In the genomic region with DNA sequence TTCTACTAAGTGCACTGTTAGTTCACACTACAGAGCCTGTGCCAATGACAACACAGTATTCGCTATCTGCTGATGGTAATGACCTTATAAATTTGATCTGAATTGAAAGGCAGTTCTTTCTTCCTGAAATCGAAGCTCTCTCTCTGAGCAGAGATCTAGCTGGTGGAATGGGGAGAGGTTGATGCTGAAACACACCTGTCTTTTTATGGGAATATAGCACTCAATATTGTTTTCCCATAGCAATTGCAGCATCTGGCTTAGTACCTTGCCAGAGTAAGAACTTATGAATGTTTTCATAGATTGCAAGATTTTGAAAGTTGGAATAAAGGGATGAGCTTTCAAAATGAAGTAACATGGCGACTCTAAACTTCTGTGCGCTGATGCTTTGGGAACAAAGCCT, we compare ENCODE assay signal across 22 mouse cellular contexts.
A peak's percentile ranks its signal among the peaks of the same experiment; 100 is the strongest.
DNase-seq lines count a peak whose midpoint lies in the region; ATAC-seq and TF ChIP-seq lines count a peak whose summit lies in the region.
"Had no signal": no experiment of that assay in that cellular context is flagged by ENCODE, and none has a peak within 500 bp of the region (broad histone marks: within the 10 kb centered on the region; RNA-seq: fewer than 3 reads in every experiment).

No protein-coding gene starts in this region.

- H3K36me3 ChIP-seq in embryonic facial prominence, embryonic 12.5 days: no peaks in the 10 kb centered on the region
- H3K36me3 ChIP-seq in limb, embryonic 10.5 days: no peaks in the 10 kb centered on the region
- no peaks in the 10 kb centered on the region for H3K36me3 ChIP-seq in limb, embryonic 14.5 days (ENCODE audit: control insufficient read depth, insufficient read depth, low read length)
- H3K36me3 ChIP-seq in midbrain, embryonic 10.5 days: no peaks in the 10 kb centered on the region
- H3K36me3 ChIP-seq: embryonic facial prominence, embryonic 15.5 days; hindbrain, embryonic 12.5 days; hindbrain, embryonic 15.5 days had no signal

- TF ChIP-seq POLR2A in limb, embryonic 14.5 days (IDR thresholded peaks at IDR 0.05; ENCODE audit: borderline replicate concordance, extremely low read depth, insufficient read depth, insufficient read length): no peak

- H3K27ac ChIP-seq in embryonic facial prominence, embryonic 12.5 days: peak overlapping the region; percentile 36; the same call in 1 of the 2 replicates
- H3K27ac ChIP-seq in limb, embryonic 10.5 days: peak overlapping the region; percentile 53
- 0 out of 2 replicates have a peak overlapping the region, but pooled peaks have one; percentile 28 for H3K27ac ChIP-seq in limb, embryonic 14.5 days (replicated peaks; ENCODE audit: low read depth, low read length)
- no peak overlapping the region for H3K27ac ChIP-seq in midbrain, embryonic 10.5 days (replicated peaks)
- H3K27ac ChIP-seq: embryonic facial prominence, embryonic 15.5 days; gastrocnemius, adult 2 months; hindbrain, embryonic 12.5 days; hindbrain, embryonic 15.5 days had no signal

- WGBS in embryonic facial prominence, embryonic 12.5 days: 65% methylated on average over 4 of the region's 4 CpGs
- WGBS in limb, embryonic 10.5 days: 84% methylated on average over 4 of the region's 4 CpGs
- WGBS in limb, embryonic 14.5 days: 34% methylated on average over 4 of the region's 4 CpGs
- 91% methylated on average over 4 of the region's 4 CpGs for WGBS in midbrain, embryonic 10.5 days

- no peak overlapping the region for H3K4me2 ChIP-seq in embryonic facial prominence, embryonic 12.5 days (replicated peaks)
- no peak overlapping the region for H3K4me2 ChIP-seq in limb, embryonic 14.5 days (replicated peaks; ENCODE audit: low read depth, low read length, severe bottlenecking)
- H3K4me2 ChIP-seq: embryonic facial prominence, embryonic 15.5 days; heart, embryonic 11.5 days; hindbrain, embryonic 12.5 days; hindbrain, embryonic 15.5 days had no signal

- no peak overlapping the region for H3K9ac ChIP-seq in embryonic facial prominence, embryonic 12.5 days
- H3K9ac ChIP-seq in limb, embryonic 14.5 days (ENCODE audit: low read depth, low read length, severe bottlenecking): no peak overlapping the region
- H3K9ac ChIP-seq: embryonic facial prominence, embryonic 15.5 days; forebrain, postnatal 0 days; hindbrain, embryonic 12.5 days; hindbrain, embryonic 15.5 days had no signal

- H3K27me3 ChIP-seq in embryonic facial prominence, embryonic 12.5 days: no peaks in the 10 kb centered on the region
- no peaks in the 10 kb centered on the region for H3K27me3 ChIP-seq in limb, embryonic 10.5 days (ENCODE audit: low read depth, poor library complexity, severe bottlenecking)
- no peaks in the 10 kb centered on the region for H3K27me3 ChIP-seq in limb, embryonic 14.5 days (ENCODE audit: control insufficient read depth, insufficient read depth, low read length)
- H3K27me3 ChIP-seq in midbrain, embryonic 10.5 days (ENCODE audit: low read depth, poor library complexity, severe bottlenecking): no peaks in the 10 kb centered on the region
- H3K27me3 ChIP-seq: embryonic facial prominence, embryonic 15.5 days; hindbrain, embryonic 12.5 days; hindbrain, embryonic 15.5 days had no signal

- no peak overlapping the region for H3K4me3 ChIP-seq in embryonic facial prominence, embryonic 12.5 days
- no peak overlapping the region for H3K4me3 ChIP-seq in limb, embryonic 10.5 days
- no peak overlapping the region for H3K4me3 ChIP-seq in limb, embryonic 14.5 days (replicated peaks; ENCODE audit: low read length)
- no peak overlapping the region for H3K4me3 ChIP-seq in midbrain, embryonic 10.5 days
- H3K4me3 ChIP-seq: embryonic facial prominence, embryonic 15.5 days; gastrocnemius, adult 2 months; hindbrain, embryonic 12.5 days; hindbrain, embryonic 15.5 days had no signal

- no peak for DNase-seq in limb, embryonic 10.5 days (ENCODE audit: low spot score)
- no peak for DNase-seq in limb, embryonic 14.5 days (ENCODE audit: low spot score)
- DNase-seq in midbrain, embryonic 10.5 days (ENCODE audit: low spot score): no peak
- no peak for DNase-seq in kidney, postnatal 10 days
- DNase-seq in kidney, adult 18-20 months: no peak
- DNase-seq: adrenal gland, adult 2 months; adrenal gland, postnatal 14 days; cerebellum, adult 11 months; cerebellum, adult 2 months; cerebellum, postnatal 10 days; cerebellum, postnatal 36 days; forebrain, postnatal 0 days; gastrocnemius, adult 2 months; gastrocnemius, postnatal 14 days; heart, adult 11 months had no signal

- ATAC-seq in embryonic facial prominence, embryonic 12.5 days (ENCODE audit: insufficient number of reproducible peaks, insufficient read depth, low FRiP score, low TSS enrichment): no peak
- peak; percentile 54; the same call in 1 of the 2 replicates for ATAC-seq in limb, embryonic 14.5 days (ENCODE audit: low FRiP score, low read depth)
- ATAC-seq: CD4-positive, CD25-positive, alpha-beta regulatory T cell, adult 4 months; forebrain, embryonic 14.5 days; forebrain, postnatal 0 days had no signal

- no peaks in the 10 kb centered on the region for H3K9me3 ChIP-seq in embryonic facial prominence, embryonic 12.5 days
- no peaks in the 10 kb centered on the region for H3K9me3 ChIP-seq in limb, embryonic 10.5 days (replicated peaks)
- H3K9me3 ChIP-seq in limb, embryonic 14.5 days (ENCODE audit: control insufficient read depth, low read length): no peaks in the 10 kb centered on the region
- no peaks in the 10 kb centered on the region for H3K9me3 ChIP-seq in midbrain, embryonic 10.5 days (replicated peaks)
- H3K9me3 ChIP-seq: embryonic facial prominence, embryonic 15.5 days; hindbrain, embryonic 12.5 days; hindbrain, embryonic 15.5 days had no signal

- peaks cover 3% of the 10 kb centered on the region; the same call in 1 of the 2 replicates for H3K4me1 ChIP-seq in embryonic facial prominence, embryonic 12.5 days
- H3K4me1 ChIP-seq in limb, embryonic 10.5 days: peaks cover 21% of the 10 kb centered on the region
- H3K4me1 ChIP-seq in limb, embryonic 14.5 days (ENCODE audit: control insufficient read depth, insufficient read depth, low read length): no peaks in the 10 kb centered on the region; the same call in 1 of the 2 replicates
- H3K4me1 ChIP-seq in midbrain, embryonic 10.5 days: no peaks in the 10 kb centered on the region
- H3K4me1 ChIP-seq: embryonic facial prominence, embryonic 15.5 days; hindbrain, embryonic 12.5 days; hindbrain, embryonic 15.5 days had no signal
